Mouse (Mus musculus): ENCODE results near the gene Mettl5.
"Not testable (repeated sequence)": the region's sequence is repeated elsewhere in the genome, so short reads cannot be mapped to it uniquely, and the experiment has no call there.

Gene Mettl5

DNA sequence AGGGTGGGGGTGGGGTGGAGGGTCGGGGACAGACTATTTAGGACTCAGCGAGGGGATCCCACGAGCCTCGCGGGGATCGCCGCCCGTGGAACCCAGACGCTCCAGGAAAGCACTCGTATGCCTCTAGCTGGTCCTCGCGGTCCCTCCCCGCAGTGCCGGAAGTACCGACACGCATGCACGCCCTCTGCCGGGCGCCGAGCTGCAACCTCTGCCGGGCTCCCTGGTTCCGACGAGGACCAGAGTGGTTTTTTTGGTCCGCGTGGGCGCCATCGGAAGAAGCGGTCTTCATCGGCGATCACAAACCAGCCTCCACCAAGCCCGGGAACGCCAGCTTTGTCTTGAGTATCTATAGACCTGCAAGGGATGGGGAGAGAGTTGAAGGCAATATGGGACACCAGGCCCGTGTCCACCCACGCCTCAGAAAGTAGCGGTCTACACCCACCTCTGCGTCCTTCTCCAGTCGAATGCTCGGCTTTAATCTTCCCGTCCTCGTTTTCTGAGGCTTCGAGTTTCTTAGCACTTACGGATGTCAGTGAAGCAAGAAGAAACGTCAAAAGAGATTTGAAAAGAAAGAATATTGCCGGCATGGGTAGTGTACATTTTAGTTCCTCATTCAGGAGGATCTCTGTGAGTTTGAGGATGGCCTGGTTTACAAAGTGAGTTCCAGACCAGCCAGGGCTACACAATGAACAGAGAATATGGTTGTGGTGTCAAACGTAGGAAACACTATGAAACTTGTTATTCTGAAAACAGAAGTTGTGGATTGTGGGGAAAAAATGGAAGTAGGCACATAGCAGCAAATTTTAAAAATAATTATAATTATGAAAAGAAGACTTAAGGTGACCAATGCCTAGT is at the start of gene Mettl5:
Mettl5 (minus strand) TSS at position 165 of the 855 bp plus-strand sequence.
- DNase-seq (ENCODE audit: low spot score in 2 of 2): peak; percentile 83 to 89

DNA sequence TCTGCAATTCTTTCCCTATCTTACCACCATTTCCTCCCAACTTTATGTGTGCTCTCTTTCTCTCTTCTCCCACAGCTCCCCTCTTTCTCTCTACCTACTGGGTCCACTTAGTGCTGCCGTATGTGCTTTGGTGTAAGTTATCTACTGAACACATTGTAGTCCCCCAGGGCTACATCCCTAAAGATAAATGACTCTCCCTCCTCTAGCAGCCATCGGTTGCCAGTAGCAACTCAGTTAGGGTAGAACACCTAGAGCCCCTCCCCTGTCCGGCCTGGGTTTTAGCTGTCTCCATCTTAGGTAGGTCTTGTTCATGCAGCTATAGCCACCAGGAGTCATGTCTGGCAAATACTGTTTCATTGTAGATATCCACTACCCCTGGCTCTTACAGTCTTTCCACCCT is 39.5 kb upstream of the Mettl5 start:
- no peak for DNase-seq (ENCODE audit: low spot score in 2 of 2)

DNA sequence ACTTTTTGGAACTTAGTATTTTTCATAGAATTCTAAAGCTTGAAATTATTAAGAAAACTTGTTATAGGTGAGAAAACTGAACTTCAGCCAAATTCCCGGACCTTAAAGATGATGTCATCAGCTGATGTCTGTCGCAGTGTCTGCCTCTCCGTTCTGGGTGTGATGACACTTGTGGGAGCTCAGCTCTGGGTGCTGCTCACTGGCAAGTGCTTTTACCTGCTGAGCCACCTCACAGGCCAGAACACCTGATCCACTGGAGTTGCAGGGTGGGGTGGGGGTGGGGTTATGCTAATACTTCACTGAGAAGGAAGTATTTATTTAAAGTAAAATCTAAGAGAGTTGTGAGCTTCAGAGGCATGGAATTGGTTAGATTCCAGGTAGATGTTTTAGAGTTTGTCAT is 31.9 kb upstream of the Mettl5 start:
- no peak for DNase-seq (ENCODE audit: low spot score in 2 of 2)

DNA sequence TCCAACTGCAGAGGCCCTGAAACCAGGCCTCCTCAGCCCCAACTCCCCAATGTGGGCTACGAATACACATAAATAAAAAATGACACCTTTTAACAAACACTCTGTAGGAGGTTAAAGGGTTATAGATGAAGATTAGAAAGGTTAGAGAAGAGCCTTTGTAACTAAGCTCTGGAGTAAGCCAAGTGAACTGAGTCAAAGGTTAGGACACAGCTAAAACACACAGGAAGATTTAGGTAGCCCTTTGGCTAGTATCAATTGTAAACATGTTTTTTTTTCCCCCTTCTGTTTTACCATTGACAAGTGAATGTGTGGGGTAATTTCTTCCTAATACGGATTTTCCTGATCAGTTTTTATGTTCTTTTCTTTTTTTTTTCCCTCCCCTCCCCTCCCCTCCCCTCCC is 27.4 kb upstream of the Mettl5 start:
- DNase-seq (ENCODE audit: low spot score in 2 of 2): no peak

DNA sequence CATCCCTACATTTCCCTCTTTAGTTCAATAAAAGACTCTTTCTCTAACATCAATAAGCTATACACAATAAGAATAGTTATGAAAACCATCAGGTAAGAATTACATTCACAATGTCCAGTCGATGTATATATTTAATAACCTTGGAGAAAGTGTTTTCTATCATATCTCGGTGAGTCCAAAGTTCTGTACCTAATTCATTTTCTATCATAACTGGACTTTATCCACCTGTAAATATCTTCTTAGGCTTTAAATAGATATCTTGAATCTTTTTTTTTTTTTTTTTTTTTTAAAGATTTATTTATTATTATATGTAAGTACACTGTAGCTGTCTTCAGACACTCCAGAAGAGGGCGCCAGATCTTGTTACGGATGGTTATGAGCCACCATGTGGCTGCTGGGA is 22.0 kb upstream of the Mettl5 start:
- DNase-seq (ENCODE audit: low spot score in 2 of 2): not testable (repeated sequence)

DNA sequence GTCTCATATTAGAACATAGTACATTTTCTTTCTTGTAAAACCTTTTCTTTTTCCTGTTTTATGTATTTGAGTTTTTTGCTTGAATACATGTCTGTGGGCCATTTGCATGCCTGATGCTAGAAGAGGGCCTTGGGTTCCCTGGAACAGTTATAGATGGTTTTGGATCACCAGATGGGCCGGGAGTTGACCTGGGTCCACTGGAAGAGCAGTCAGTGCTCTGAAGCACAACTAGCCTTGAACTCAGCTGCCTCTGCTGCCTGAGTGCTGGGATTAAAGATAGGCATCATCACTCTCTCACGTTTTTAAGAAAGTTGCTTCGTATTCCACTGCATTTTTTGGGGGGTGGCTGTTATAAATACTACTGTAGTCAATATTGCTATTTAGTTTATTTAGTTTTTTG is 18.1 kb upstream of the Mettl5 start:
- DNase-seq (ENCODE audit: low spot score in 2 of 2): no peak

DNA sequence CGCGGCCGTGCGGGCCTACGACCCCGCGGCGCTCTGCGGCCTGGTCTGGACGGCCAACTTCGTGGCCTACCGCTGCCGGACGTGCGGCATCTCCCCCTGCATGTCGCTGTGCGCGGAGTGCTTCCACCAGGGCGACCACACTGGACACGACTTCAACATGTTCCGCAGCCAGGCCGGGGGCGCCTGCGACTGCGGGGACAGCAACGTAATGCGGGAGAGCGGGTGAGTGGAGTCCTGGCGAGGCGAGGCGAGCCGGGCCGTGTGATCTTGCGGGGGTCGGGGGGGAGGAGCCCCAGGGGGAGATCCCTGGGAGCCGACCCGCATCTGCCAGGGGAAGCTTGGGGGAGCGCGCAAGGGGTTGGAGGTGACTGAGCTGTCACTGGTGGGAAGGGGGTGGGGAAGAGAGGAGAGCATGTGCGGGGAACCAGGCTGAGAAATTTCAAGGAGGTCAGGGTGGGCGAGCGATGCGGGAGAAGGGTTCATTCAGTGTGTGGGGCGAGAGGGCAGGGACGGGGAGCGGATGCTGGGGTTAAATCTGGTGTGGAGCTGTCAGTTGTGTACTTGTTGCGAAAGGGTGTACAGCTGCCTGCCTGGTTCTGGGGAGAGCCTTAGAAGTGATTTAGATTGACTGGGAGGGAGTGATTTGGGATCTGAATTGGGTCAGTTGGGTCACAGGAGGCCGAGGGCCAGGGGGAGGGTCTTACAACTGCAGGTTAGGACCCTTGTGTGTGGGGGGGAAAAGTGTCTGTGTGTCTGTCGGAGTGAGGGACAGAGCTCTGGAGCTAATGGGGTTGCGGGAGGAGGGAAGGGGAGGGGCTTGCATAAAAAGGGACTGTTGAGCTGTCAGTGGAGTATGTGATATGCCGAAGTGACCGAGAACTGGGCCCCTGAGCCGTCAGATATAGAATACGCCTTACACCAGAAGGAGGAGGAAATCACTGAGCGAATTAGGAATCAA is 12.5 kb upstream of the Mettl5 start:
- DNase-seq (ENCODE audit: low spot score in 2 of 2): peak; percentile 32 to 49

DNA sequence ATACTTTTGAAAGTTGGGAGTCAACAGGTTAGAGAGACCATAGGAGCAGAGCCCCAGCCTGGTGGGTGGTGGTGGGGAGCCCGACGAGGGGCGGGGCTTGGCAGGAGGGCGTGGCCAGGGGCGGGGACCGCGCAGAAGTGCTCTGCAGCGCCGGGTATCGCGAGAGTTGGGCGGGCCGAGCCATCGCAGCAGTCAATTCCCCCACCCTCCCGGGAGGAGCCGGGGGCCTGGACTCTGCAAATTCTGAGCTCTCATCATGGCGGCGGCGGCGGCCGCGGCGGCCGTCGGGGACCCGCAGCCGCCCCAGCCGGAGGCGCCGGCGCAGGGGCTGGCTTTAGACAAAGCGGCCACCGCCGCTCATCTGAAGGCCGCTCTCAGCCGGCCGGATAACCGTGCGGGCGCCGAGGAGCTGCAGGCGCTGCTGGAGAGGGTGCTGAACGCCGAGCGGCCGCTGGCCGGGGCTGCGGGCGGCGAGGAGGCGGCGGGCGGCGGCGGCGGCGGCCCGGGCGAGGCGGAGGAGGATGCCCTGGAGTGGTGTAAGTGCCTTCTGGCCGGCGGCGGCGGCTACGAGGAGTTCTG is 11.7 kb upstream of the Mettl5 start, which contains the start of gene Ubr3:
Ubr3 (plus strand) TSS at position 208 of the 579 bp plus-strand sequence.
- peak; percentile 94 to 96 for DNase-seq (ENCODE audit: low spot score in 2 of 2)

DNA sequence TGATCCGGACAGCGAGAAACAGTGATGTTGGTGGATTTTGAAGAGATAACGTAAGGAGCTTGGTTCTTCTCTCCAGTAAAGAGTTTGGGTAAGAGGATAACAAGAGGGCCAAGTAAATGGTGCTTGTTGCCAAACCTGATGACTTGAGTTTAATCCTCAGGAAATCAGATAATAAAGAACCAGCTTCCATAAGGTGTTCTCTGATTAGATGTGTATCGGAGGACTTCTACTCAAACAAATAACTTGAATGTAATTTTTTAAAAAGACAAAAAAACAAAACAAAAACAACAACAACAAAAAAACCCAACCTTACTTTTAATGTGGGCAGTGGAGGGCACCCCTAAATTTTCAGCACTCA is 10.8 kb upstream of the Mettl5 start:
- DNase-seq (ENCODE audit: low spot score in 2 of 2): no peak

DNA sequence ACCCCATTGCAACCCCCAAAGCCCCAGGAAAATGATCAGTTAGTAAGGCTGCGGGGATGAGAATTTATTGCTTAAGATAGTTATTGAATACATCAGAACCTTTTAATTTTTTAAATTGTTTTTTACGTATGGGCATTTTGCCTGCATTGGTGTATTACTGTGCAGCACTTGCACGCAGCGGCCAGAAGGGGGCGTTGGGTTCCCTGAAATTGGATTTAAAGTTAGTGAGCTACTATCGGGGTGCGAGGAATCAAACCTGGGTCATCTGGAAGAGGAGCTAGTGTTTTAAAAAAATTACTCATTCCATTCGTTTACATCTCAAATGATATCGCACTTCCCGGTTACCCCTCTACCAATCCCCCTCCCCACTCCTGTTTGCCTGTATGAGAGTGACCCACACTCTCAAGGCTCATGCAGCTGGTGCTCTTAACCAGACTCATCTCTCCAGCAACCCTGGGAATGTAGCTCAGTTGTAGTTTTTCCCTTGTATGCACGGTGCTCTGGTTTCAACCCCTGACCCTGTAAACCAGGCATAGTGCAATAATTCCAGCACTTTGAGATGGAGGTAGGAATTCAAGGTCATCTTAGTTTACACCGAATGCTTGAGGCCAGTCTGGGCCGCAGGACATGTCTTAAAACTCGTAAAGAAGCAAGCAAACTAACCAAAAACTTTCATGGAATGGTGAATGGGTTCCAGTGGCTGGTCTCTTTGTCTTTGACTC is 10.2 kb upstream of the Mettl5 start:
- no peak for DNase-seq (ENCODE audit: low spot score in 2 of 2)

DNA sequence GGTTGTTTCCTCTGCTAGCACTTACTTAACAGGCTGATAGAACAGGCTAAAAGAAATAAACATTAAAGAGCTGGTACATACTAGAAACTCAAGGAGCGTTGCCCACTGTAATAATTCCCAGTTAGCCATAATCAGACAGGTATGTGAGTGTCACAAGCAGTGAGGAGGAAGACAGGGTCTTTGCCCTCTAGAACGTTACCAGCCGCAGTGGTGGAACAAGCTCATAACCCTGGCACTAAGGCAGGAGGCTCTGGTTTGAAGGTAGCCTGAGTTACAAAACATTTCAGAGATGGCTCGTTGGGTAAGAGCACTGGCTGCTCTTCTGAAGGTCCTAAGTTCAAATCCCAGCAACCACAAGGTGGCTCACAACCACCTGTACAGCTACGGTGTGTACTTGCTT is 8.5 kb upstream of the Mettl5 start:
- DNase-seq (ENCODE audit: low spot score in 2 of 2): no peak

DNA sequence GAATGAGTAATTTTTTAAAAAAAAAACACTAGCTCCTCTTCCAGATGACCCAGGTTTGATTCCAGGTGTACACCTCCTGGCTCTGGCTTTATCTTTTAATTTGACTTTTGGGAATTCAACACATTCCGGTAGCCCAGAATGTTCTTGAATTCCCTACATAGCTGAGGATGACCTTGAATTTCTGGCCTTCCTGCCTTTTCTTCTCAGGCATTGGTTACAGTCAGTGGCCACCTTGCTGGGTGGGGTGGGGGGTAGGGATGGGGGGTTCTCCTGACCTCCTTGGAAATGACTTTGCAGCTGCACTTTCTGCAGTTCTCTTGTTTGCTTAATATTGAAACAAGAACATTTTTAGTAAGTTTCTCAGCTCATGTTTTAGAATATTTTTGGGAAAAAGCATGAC is 7.7 kb upstream of the Mettl5 start:
- DNase-seq (ENCODE audit: low spot score in 2 of 2): no peak

DNA sequence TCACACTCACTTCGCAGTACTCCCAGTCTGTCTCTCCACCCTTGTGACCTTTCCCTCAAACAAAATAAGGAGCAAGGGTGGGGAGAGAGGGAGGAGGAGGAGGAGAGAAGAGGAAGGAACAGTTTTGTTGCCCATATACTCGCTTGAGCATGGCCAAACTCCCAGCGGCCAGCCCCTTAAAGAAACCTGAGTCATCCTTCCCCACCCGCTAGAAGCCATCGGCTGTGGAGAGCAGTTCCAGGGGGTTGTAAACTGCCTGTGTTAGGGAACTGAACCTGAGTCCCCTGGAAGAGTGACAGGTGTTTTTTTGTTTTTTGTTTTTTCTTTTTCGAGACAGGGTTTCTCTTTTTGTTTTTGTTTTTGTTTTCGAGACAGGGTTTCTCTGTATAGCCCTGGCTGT is 5.4 kb upstream of the Mettl5 start:
- no peak for DNase-seq (ENCODE audit: low spot score in 2 of 2)

DNA sequence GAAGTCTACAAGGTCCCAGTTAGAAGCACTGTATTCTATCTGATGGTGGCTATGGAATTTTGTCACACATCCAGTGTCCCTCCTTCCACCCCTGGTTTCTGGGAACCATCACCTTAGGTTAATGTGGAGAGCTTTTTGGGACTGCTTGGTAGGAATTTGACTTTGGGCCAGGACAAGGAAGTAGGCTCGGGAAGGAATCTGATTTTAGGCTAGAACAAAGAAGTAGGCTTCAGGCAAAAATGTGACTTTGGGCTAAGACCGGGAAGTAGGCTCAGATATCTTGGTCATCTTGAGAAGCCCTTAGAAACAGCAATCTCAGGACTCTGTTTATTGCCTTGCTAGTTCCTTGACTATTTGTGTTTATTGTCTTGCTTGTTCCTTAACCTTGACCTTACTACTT is 3.5 kb upstream of the Mettl5 start:
- DNase-seq (ENCODE audit: low spot score in 2 of 2): no peak

DNA sequence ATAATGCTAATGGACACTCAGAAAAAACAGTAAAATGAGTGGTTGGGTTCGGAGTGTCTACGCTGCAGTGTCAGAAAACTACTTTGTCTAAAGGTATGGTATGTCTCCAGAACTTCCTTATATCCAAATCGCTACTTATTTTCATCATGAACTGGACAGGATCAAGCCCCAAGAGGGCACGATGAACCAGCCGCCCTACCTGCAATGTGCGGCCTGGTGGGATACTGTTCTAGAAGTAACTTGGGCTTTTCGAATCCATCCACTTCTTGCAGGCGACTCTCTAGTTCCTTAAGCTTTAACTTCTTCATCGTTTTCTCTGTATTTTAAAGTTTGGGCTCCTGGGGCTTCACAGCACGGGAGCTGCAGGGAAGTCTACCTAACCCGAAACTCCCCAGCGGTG is 365 bp downstream of the Mettl5 start:
- DNase-seq (ENCODE audit: low spot score in 2 of 2): no peak

DNA sequence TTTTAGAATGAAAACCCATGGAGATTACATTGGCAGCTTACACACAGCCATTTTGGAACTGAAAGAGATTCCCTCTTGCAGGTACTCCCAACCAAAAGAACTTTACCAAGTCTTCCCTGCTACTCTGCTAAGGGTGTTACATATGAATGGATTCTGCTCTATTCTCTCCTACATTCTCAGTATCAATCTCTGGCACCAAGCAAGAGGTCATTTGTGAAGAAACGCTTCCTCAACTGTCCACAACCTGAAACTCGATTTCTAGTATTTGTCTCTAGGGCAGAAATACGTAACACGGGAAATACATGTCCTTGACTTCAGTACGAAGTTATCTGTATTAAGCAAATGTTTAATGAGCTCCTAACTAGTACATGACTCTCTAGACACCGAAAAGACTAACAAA is 834 bp downstream of the Mettl5 start:
- no peak for DNase-seq (ENCODE audit: low spot score in 2 of 2)

DNA sequence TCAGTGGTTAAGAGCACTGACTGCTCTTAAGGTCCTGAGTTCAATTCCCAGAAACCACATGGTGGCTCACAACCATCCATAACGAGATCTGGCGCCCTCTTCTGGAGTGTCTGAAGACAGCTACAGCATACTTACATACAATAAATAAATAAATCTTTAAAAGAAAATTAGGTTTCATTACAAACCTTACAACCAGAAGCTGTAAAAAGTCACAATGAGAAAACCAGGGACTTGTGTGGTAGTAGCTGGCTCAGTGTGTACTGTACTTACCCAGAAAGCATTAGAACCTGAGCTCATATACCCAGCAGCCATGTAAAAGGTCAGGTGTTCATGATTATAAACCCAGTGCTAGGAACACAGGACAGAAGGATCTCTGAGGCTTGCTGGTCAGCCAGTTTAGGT is 1.4 kb downstream of the Mettl5 start:
- no peak for DNase-seq (ENCODE audit: low spot score in 2 of 2)

DNA sequence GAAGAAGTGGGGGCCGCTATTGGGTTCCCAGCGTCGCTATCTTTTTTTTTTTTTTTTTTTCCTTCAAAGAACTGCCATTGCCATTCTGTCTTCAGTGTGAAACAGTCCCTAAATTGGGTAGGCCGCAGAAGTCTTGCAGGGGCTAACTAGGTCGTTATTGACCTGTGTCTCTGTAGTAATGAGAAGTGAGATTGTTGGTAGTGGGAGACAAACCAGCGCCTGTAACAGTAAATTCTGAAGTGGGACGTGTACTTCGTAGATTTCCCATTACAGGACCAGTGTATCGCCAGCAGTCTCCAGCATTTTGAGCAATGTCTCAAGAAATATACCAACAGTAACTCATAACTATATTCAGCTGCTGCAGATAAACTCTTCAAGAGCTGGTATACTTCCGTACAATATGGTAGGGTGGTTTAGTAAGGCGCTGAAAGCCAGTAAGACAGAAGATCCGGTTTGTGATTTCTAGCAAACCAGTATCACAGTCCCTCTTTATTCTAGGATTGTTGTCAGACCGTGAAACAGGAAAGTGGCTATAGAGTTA is 23.2 kb downstream of the Mettl5 start:
- DNase-seq (ENCODE audit: low spot score in 2 of 2): no peak

DNA sequence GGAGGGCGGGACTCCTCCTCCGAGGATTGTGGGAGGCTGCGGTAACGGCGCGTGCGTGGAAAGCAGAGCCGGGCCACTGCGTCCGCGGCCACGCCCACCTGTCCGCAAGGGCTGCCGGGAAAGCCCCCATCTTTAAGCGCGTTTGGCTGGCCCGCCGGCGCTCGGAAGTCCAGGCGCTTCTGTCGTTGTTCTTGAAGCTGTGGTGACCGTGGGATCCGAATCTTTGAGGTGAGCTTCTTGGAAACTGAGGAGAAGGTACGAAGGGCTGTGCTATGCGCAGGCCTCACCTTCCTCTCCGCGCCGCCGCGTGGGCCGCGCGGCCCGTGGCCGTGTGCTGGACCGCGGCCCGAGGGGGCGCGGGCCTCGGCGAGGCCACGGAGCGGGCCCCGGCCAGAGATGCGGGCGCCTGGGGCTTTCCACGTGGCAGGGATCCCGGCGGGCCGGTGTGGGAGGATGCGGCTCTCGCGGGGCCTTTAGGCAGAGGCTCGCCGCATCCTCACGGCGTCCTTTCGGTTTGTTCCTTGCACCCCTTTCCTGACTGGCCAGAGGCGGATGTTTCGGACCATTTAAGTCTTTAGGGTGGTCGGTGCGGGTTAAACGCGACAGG is 23.8 kb downstream of the Mettl5 start, which contains the start of gene Ssb:
Ssb (plus strand) TSS at position 78 of the 607 bp plus-strand sequence.
- DNase-seq (ENCODE audit: low spot score in 2 of 2): peak; percentile 83 to 92

DNA sequence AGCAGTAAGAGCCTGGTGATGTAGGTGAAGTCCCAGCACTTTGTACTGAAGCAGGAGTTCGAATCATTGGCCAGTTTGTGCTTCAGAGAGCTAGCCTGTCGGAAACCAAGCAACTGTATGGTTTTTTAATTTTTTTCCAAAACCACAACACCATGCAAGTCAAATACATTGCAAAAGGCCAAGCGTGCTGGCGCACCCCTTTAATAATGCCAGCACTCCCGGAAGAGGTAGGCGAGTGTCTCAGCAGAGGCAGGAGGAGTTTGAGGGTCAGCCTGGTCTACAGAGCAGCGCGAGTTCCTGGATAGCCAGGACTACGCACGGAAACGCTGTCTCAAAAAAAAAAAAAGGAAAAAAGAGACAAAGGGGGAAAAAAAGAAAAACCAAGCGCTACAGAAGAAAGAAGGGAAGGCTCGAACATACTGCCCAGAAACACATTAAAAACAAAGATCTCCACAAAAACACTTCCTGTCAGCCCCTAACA is 24.4 kb downstream of the Mettl5 start:
- DNase-seq (ENCODE audit: low spot score in 2 of 2): no peak

DNA sequence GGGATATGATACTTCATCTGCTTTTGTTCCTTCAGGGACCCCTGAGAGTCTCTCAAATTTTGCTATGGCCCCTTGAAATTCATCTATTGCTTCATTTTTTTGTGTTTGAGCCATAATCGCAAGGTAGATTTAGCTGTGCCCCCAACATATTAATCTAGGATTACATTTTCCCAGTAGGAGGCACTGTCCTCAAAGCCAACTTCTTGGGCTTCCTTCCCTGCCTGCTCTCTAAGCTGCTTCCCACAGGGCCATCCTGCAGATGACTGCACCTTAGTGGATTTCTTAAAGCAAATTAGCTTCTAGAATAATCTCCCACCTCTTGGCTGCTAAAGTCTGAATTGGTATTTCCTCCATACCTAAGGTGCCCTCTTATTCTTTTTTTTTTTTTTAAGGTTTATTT is 27.5 kb downstream of the Mettl5 start:
- no peak for DNase-seq (ENCODE audit: low spot score in 2 of 2)

Data from frontal cortex, postnatal 10 days (tissue).